Mouse (Mus musculus): Measurements from ENCODE around the gene Rasgrf1. TPM values are rescaled to one million over a fixed set of nuclear protein-coding genes. Genes with fewer than 3 reads are reported as not detected.

The Rasgrf1 gene
- polyA plus RNA-seq, 1 experiment from 2014 or later: not detected

- Histone ChIP-seq H3K9me3 (ENCODE audit: control insufficient read depth, low read length) (no peaks in the 10 kb centered on the region), H3K27me3 (replicated peaks; ENCODE audit: control insufficient read depth, insufficient read depth, low read length) (no peaks in the 10 kb centered on the region), H3K9ac (ENCODE audit: low read depth, low read length) (no peak overlapping the region), H3K4me2 (no peak overlapping the region), H3K4me3 (ENCODE audit: low read depth, low read length) (no peak overlapping the region), H3K36me3 (ENCODE audit: control insufficient read depth, insufficient read depth, low read length) (no peaks in the 10 kb centered on the region), H3K27ac (ENCODE audit: low read depth, low read length) (no peak overlapping the region), H3K4me1 (replicated peaks; ENCODE audit: control insufficient read depth, insufficient read depth, low read length) (no peaks in the 10 kb centered on the region)
- no peak for ATAC-seq (replicated peaks; ENCODE audit: low FRiP score)
- 40% methylated on average over 1 of the region's 1 CpGs for WGBS
- DNase-seq (ENCODE audit: low spot score): no peak
Observed at GRCm38 (mm10) chr9:89982256-89982655, 72.5 kb downstream of the Rasgrf1 start.

GRCm38 (mm10) chr9:89988053-89988452 is 78.3 kb downstream of the Rasgrf1 start:
- Histone ChIP-seq H3K9ac (ENCODE audit: low read depth, low read length) (no peak overlapping the region), H3K36me3 (ENCODE audit: control insufficient read depth, insufficient read depth, low read length) (no peaks in the 10 kb centered on the region), H3K4me1 (replicated peaks; ENCODE audit: control insufficient read depth, insufficient read depth, low read length) (no peaks in the 10 kb centered on the region), H3K4me2 (no peak overlapping the region), H3K4me3 (ENCODE audit: low read depth, low read length) (no peak overlapping the region), H3K9me3 (ENCODE audit: control insufficient read depth, low read length) (no peaks in the 10 kb centered on the region), H3K27ac (ENCODE audit: low read depth, low read length) (no peak overlapping the region), H3K27me3 (replicated peaks; ENCODE audit: control insufficient read depth, insufficient read depth, low read length) (no peaks in the 10 kb centered on the region)
- 75% methylated on average over 3 of the region's 3 CpGs for WGBS
- no peak for ATAC-seq (replicated peaks; ENCODE audit: low FRiP score)
- no peak for DNase-seq (ENCODE audit: low spot score)

DNA sequence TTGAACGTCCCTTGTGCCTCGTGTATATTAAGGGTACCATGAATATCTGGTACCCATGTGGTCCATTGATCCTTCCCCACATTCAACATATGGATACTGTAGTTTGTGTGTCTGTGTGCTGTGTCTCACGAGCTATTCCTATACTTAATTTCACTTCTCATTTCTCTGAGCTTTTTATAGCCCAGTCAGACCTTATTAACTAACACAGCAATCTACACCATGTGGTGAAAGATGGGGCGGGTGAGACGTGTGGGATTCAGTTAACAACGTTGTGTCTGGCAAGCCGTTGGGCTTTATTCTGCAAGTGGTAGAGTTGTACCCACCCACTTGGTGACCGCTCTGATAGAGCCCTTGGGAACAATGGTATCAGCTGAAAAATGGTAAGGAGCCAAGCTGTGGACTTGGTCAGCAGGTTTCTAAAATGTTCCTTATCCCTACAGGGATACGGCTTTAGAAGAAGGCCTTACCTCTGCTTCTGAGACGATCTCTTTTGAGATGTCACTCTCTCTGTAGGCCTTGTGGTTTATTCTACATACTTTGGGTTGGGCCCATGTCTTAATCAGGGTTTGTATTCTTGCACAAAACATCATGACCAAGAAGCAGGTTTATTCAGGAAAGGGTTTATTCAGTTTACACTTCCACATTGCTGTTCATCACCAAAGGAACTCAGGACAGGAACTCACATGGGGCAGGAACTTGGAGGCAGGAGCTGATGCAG is 79.3 kb downstream of the Rasgrf1 start:
- ATAC-seq (replicated peaks; ENCODE audit: low FRiP score): no peak
- Histone ChIP-seq H3K9ac (ENCODE audit: low read depth, low read length) (no peak overlapping the region), H3K4me1 (replicated peaks; ENCODE audit: control insufficient read depth, insufficient read depth, low read length) (no peaks in the 10 kb centered on the region), H3K9me3 (ENCODE audit: control insufficient read depth, low read length) (no peaks in the 10 kb centered on the region), H3K27me3 (replicated peaks; ENCODE audit: control insufficient read depth, insufficient read depth, low read length) (no peaks in the 10 kb centered on the region), H3K4me2 (no peak overlapping the region), H3K36me3 (ENCODE audit: control insufficient read depth, insufficient read depth, low read length) (no peaks in the 10 kb centered on the region), H3K27ac (ENCODE audit: low read depth, low read length) (no peak overlapping the region), H3K4me3 (ENCODE audit: low read depth, low read length) (no peak overlapping the region)
- no peak for DNase-seq (ENCODE audit: low spot score)
- 80% methylated on average over 10 of the region's 10 CpGs for WGBS

DNA sequence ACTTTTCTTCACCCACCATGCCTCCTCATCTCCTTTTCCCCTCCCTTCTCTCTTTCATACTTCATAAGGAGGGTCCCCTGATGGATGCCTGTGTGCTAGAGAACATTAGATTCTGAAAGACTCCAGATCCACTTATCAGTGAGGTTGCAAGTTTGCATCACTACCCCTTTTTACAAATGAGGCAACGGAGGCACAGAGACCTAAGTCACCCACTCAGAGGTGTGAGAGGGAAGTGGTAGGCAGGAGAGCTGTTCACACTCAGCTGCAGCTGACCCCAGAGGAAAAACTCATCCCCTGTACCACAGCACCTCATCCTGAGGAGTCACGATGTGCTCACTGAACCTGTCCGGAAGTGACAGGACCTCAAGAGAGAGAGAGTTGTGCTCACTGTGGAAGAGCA is 96.7 kb downstream of the Rasgrf1 start:
- DNase-seq (ENCODE audit: low spot score): no peak
- no peak for ATAC-seq (replicated peaks; ENCODE audit: low FRiP score)
- no peaks in the 10 kb centered on the region for H3K36me3 ChIP-seq (ENCODE audit: control insufficient read depth, insufficient read depth, low read length)
- no peak overlapping the region for H3K27ac ChIP-seq (ENCODE audit: low read depth, low read length)
- no peaks in the 10 kb centered on the region for H3K9me3 ChIP-seq (ENCODE audit: control insufficient read depth, low read length)
- no peaks in the 10 kb centered on the region for H3K27me3 ChIP-seq (replicated peaks; ENCODE audit: control insufficient read depth, insufficient read depth, low read length)
- H3K9ac ChIP-seq (ENCODE audit: low read depth, low read length): no peak overlapping the region
- no peak overlapping the region for H3K4me3 ChIP-seq (ENCODE audit: low read depth, low read length)
- H3K4me2 ChIP-seq: no peak overlapping the region
- no peaks in the 10 kb centered on the region for H3K4me1 ChIP-seq (replicated peaks; ENCODE audit: control insufficient read depth, insufficient read depth, low read length)
- 78% methylated on average over 3 of the region's 3 CpGs for WGBS

DNA sequence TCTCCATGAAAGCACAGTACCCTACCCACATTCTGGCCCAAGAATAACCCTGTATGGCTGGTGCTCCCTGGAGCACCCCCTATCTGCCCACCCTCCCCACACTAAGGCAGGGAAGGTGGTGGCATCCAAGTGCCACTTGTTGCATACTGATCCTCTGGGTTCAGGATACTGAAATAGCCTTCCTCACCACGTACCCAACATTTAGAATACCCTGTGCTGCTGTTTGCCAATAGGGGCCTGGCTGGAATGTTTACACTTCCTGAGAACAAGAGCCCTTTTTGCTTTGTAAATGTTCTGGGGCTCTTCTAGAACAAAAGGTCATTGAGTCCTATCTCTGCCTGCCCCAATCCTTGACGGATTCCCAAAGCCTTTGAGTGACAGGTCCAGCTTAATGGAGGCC is 97.4 kb downstream of the Rasgrf1 start:
- Histone ChIP-seq H3K9me3 (ENCODE audit: control insufficient read depth, low read length) (no peaks in the 10 kb centered on the region), H3K4me1 (replicated peaks; ENCODE audit: control insufficient read depth, insufficient read depth, low read length) (no peaks in the 10 kb centered on the region), H3K4me3 (ENCODE audit: low read depth, low read length) (no peak overlapping the region), H3K27ac (ENCODE audit: low read depth, low read length) (no peak overlapping the region), H3K4me2 (no peak overlapping the region), H3K9ac (ENCODE audit: low read depth, low read length) (no peak overlapping the region), H3K36me3 (ENCODE audit: control insufficient read depth, insufficient read depth, low read length) (no peaks in the 10 kb centered on the region), H3K27me3 (replicated peaks; ENCODE audit: control insufficient read depth, insufficient read depth, low read length) (no peaks in the 10 kb centered on the region)
- DNase-seq (ENCODE audit: low spot score) (no peak), ATAC-seq (replicated peaks; ENCODE audit: low FRiP score) (no peak)
- WGBS: 25% methylated on average over 2 of the region's 2 CpGs

DNA sequence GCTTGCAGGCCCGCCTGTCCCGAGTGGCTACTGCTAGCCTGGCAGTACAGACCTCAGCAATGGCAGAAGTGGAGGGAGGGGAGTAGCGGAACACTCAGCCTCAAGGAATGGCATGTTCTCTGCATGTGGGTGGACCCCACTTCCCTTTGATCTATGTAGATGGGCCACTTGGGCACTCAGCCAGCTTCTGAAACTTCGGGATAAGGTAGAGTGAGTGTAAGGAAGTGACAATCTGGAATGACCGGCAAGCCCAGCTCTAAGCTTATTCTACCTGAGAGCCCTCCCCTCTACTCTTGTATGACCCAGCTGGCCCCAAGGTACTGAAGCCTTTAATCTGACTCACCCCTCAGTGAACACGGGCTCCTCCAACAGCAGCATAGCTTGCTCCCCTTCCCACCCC is 98.4 kb downstream of the Rasgrf1 start:
- Histone ChIP-seq H3K36me3 (ENCODE audit: control insufficient read depth, insufficient read depth, low read length) (no peaks in the 10 kb centered on the region), H3K27ac (ENCODE audit: low read depth, low read length) (no peak overlapping the region), H3K9me3 (ENCODE audit: control insufficient read depth, low read length) (no peaks in the 10 kb centered on the region), H3K4me1 (replicated peaks; ENCODE audit: control insufficient read depth, insufficient read depth, low read length) (no peaks in the 10 kb centered on the region), H3K9ac (ENCODE audit: low read depth, low read length) (no peak overlapping the region), H3K27me3 (replicated peaks; ENCODE audit: control insufficient read depth, insufficient read depth, low read length) (no peaks in the 10 kb centered on the region), H3K4me2 (no peak overlapping the region), H3K4me3 (ENCODE audit: low read depth, low read length) (no peak overlapping the region)
- 78% methylated on average over 6 of the region's 6 CpGs for whole genome bisulfite sequencing
- DNase-seq (ENCODE audit: low spot score): no peak
- ATAC-seq (replicated peaks; ENCODE audit: low FRiP score): no peak

GRCm38 (mm10) chr9:90011849-90012248 is 102.1 kb downstream of the Rasgrf1 start:
- no peak overlapping the region for H3K9ac ChIP-seq (ENCODE audit: low read depth, low read length)
- no peaks in the 10 kb centered on the region for H3K4me1 ChIP-seq (replicated peaks; ENCODE audit: control insufficient read depth, insufficient read depth, low read length)
- no peak overlapping the region for H3K4me2 ChIP-seq
- H3K4me3 ChIP-seq (ENCODE audit: low read depth, low read length): no peak overlapping the region
- H3K27me3 ChIP-seq (replicated peaks; ENCODE audit: control insufficient read depth, insufficient read depth, low read length): no peaks in the 10 kb centered on the region
- 57% methylated on average over 2 of the region's 2 CpGs for WGBS
- no peaks in the 10 kb centered on the region for H3K36me3 ChIP-seq (ENCODE audit: control insufficient read depth, insufficient read depth, low read length)
- no peak overlapping the region for H3K27ac ChIP-seq (ENCODE audit: low read depth, low read length)
- no peak for DNase-seq (ENCODE audit: low spot score)
- ATAC-seq (replicated peaks; ENCODE audit: low FRiP score): no peak
- H3K9me3 ChIP-seq (ENCODE audit: control insufficient read depth, low read length): no peaks in the 10 kb centered on the region

DNA sequence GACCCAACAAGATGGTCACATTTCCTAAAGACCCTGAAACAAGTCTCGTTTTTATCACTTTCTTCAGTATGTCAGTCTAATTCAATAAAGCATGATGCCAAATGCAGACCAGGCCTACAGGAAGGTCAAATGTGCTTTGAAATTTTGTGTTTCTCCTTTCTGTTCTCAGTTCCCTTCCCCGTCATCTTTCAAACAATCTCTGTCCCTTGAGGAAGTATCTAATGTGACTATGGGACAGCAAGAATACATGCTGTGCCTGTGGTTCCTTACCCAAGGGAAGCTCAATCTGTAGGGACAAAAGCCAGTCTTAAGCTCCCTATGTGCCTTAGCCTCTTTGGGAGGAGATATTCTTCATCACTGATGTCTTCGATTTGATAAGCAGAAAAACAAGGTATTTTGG is 104.9 kb downstream of the Rasgrf1 start:
- ATAC-seq (replicated peaks; ENCODE audit: low FRiP score): no peak
- 73% methylated on average over 3 of the region's 3 CpGs for WGBS

GRCm38 (mm10) chr9:90016204-90016603 is 106.5 kb downstream of the Rasgrf1 start:
- no peak overlapping the region for H3K4me2 ChIP-seq
- H3K27me3 ChIP-seq (replicated peaks; ENCODE audit: control insufficient read depth, insufficient read depth, low read length): no peaks in the 10 kb centered on the region
- no peak overlapping the region for H3K27ac ChIP-seq (ENCODE audit: low read depth, low read length)
- ATAC-seq (replicated peaks; ENCODE audit: low FRiP score): no peak
- DNase-seq (ENCODE audit: low spot score): no peak
- H3K9ac ChIP-seq (ENCODE audit: low read depth, low read length): no peak overlapping the region
- WGBS: 74% methylated on average over 6 of the region's 6 CpGs
- H3K4me3 ChIP-seq (ENCODE audit: low read depth, low read length): no peak overlapping the region
- H3K9me3 ChIP-seq (ENCODE audit: control insufficient read depth, low read length): no peaks in the 10 kb centered on the region
- H3K4me1 ChIP-seq (replicated peaks; ENCODE audit: control insufficient read depth, insufficient read depth, low read length): no peaks in the 10 kb centered on the region
- H3K36me3 ChIP-seq (ENCODE audit: control insufficient read depth, insufficient read depth, low read length): no peaks in the 10 kb centered on the region

More for the DNA sequence above, 104.9 kb downstream of the Rasgrf1 start:
- H3K27ac ChIP-seq (ENCODE audit: low read depth, low read length): no peak overlapping the region
- no peak overlapping the region for H3K4me3 ChIP-seq (ENCODE audit: low read depth, low read length)
- no peak overlapping the region for H3K4me2 ChIP-seq
- H3K36me3 ChIP-seq (ENCODE audit: control insufficient read depth, insufficient read depth, low read length): no peaks in the 10 kb centered on the region
- H3K4me1 ChIP-seq (replicated peaks; ENCODE audit: control insufficient read depth, insufficient read depth, low read length): no peaks in the 10 kb centered on the region
- no peaks in the 10 kb centered on the region for H3K27me3 ChIP-seq (replicated peaks; ENCODE audit: control insufficient read depth, insufficient read depth, low read length)
- DNase-seq (ENCODE audit: low spot score): no peak
- H3K9me3 ChIP-seq (ENCODE audit: control insufficient read depth, low read length): no peaks in the 10 kb centered on the region
- H3K9ac ChIP-seq (ENCODE audit: low read depth, low read length): no peak overlapping the region

Data from liver, embryonic 11.5 days (tissue).